Mouse (Mus musculus): ENCODE measurements around the gene 9230102O04Rik. TPM values are rescaled to one million over a fixed set of nuclear protein-coding genes. Genes with fewer than 3 reads are reported as not detected.

9230102O04Rik gene
- total and polyA plus RNA-seq, 3 experiments, result 0.17 TPM; not detected in 2

DNA sequence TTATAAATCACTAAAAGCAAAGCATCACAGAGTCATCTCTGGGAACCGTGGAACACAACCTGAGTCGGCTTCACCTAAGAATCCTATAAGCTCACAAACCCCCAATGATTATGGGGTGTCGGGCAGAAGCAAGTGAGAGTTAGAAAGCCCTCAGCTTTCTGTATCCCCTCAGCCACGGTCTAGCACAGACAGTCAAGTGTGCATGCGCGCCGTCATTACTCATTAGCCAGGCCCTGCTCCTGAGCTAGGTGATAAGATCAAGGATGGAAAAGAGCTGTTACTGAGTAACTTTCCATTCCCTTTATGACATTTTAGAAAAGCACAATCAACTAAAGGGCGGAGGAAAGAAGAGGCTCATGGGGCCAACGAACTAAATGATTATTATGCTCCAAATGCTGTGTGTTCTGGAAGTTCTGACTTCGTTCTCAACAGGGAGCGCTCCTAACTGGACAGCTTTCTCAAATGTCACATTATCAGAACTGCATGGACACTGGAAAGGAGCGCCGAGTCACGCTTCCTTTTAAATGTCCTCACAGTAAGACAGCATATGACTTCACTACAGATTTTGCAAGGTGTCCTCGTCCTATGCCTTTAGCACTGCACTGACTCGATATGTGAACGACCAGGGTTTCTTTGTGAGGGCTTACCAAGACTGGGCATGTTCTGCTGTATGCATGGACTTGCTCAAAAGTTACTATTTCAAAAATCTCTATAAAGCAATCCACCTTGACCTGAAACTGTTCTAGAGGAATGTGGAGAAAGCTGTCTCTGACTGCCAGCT lies 29.5 kb upstream of the 9230102O04Rik start:
- H3K27ac ChIP-seq (ENCODE audit: insufficient read depth, low read depth), result no peak overlapping the region
- no peak for TF ChIP-seq RCOR1 (conservative IDR thresholded peaks at IDR 0.05; ENCODE audit: low read depth, low read length)
- no peak for TF ChIP-seq KAT2A (IDR thresholded peaks at IDR 0.05; ENCODE audit: insufficient replicate concordance, low read length)
- TF ChIP-seq MAZ (IDR thresholded peaks at IDR 0.05; ENCODE audit: low read depth, low read length), result no peak
- TF ChIP-seq GABPA (IDR thresholded peaks at IDR 0.05; ENCODE audit: insufficient replicate concordance, low read depth, low read length), result no peak
- no peak for TF ChIP-seq MAX (IDR thresholded peaks at IDR 0.05; ENCODE audit: low read length)
- no peak for TF ChIP-seq POLR2AphosphoS2 (IDR thresholded peaks at IDR 0.05; ENCODE audit: low read depth, low read length)
- no peak for TF ChIP-seq USF2 (conservative IDR thresholded peaks at IDR 0.05; ENCODE audit: low read depth, low read length)
- no peak for TF ChIP-seq RAD21 (IDR thresholded peaks at IDR 0.05; ENCODE audit: low read depth, low read length)
- in situ Hi-C loops (cut with MboI; ENCODE audit: low pct_ligation_motif_present, low pct_unique_long_range_greater_than_20kb, low sequenced_read_pairs), result no loop called here
- no peaks in the 10 kb centered on the region for H3K27me3 ChIP-seq (replicated peaks)
- no peak for DNase-seq (ENCODE audit: extremely low read depth)
- no peak overlapping the region for H3K4me3 ChIP-seq (replicated peaks in 1 of 3; ENCODE audit: low read depth in 2 of 3, low read length in 2 of 3, poor library complexity in 1 of 3)
- no peaks in the 10 kb centered on the region for H3K9me3 ChIP-seq (replicated peaks; ENCODE audit: low read length)
- dilution Hi-C loops (cut with MboI; ENCODE audit: extremely low pct_ligation_motif_present, extremely low pct_unique_long_range_greater_than_20kb, low sequenced_read_pairs), result no loop called here
- H3K4me1 ChIP-seq (ENCODE audit: control insufficient read depth in 1 of 2, insufficient read depth in 2 of 2), result 0 out of 4 replicates have a peak, but pooled peaks cover 0 to 3% of the 10 kb centered on the region in 2 experiments
- H3K79me2 ChIP-seq (replicated peaks; ENCODE audit: control insufficient read depth, extremely low read depth, insufficient read depth, poor library complexity, severe bottlenecking), result no peaks in the 10 kb centered on the region
- H3K4me2 ChIP-seq (ENCODE audit: insufficient read depth, low read depth, poor library complexity, severe bottlenecking), result no peak overlapping the region
- H3K9ac ChIP-seq (ENCODE audit: insufficient read depth, low read depth), result no peak overlapping the region
- H3K36me3 ChIP-seq (replicated peaks in 1 of 2; ENCODE audit: control insufficient read depth in 1 of 2, insufficient read depth in 1 of 2, low read length in 1 of 2), result peaks cover 25 to 71% of the 10 kb centered on the region in 2 experiments

GRCm38 (mm10) chr2:9917602-9918001 lies 28.3 kb upstream of the 9230102O04Rik start:
- Histone ChIP-seq H3K27ac (ENCODE audit: insufficient read depth, low read depth) (no peak overlapping the region), H3K36me3 (replicated peaks in 1 of 2; ENCODE audit: control insufficient read depth in 1 of 2, insufficient read depth in 1 of 2, low read length in 1 of 2) (peaks cover 25 to 62% of the 10 kb centered on the region in 2 experiments), H3K4me1 (ENCODE audit: control insufficient read depth in 1 of 2, insufficient read depth in 2 of 2) (0 out of 4 replicates have a peak, but pooled peaks cover 0 to 3% of the 10 kb centered on the region in 2 experiments), H3K4me2 (ENCODE audit: insufficient read depth, low read depth, poor library complexity, severe bottlenecking) (no peak overlapping the region), H3K4me3 (replicated peaks in 1 of 3; ENCODE audit: low read depth in 2 of 3, low read length in 2 of 3, poor library complexity in 1 of 3) (no peak overlapping the region), H3K27me3 (replicated peaks) (no peaks in the 10 kb centered on the region), H3K9me3 (replicated peaks; ENCODE audit: low read length) (no peaks in the 10 kb centered on the region), H3K79me2 (replicated peaks; ENCODE audit: control insufficient read depth, extremely low read depth, insufficient read depth, poor library complexity, severe bottlenecking) (no peaks in the 10 kb centered on the region), H3K9ac (ENCODE audit: insufficient read depth, low read depth) (no peak overlapping the region)
- dilution Hi-C loops (cut with MboI; ENCODE audit: extremely low pct_ligation_motif_present, extremely low pct_unique_long_range_greater_than_20kb, low sequenced_read_pairs), result no loop called here
- in situ Hi-C loops (cut with MboI; ENCODE audit: low pct_ligation_motif_present, low pct_unique_long_range_greater_than_20kb, low sequenced_read_pairs), result no loop called here
- no peak for TF ChIP-seq MAX (IDR thresholded peaks at IDR 0.05; ENCODE audit: low read length)
- no peak for TF ChIP-seq SIN3A (IDR thresholded peaks at IDR 0.05; ENCODE audit: low read length)
- no peak for TF ChIP-seq JUND (conservative IDR thresholded peaks at IDR 0.05; ENCODE audit: low read depth, low read length)
- no peak for TF ChIP-seq NELFE (IDR thresholded peaks at IDR 0.05; ENCODE audit: low read depth, low read length)
- TF ChIP-seq CHD2 (IDR thresholded peaks at IDR 0.05; ENCODE audit: low read length), result no peak
- TF ChIP-seq E2F4 (IDR thresholded peaks at IDR 0.05; ENCODE audit: insufficient replicate concordance, low read depth, low read length), result no peak
- TF ChIP-seq GABPA (IDR thresholded peaks at IDR 0.05; ENCODE audit: insufficient replicate concordance, low read depth, low read length), result no peak
- no peak for TF ChIP-seq POLR2A (IDR thresholded peaks at IDR 0.05; ENCODE audit: low read depth, low read length)
- TF ChIP-seq JUN (IDR thresholded peaks at IDR 0.05; ENCODE audit: insufficient read depth, low read depth, low read length), result no peak
- TF ChIP-seq ETS1 (conservative IDR thresholded peaks at IDR 0.05; ENCODE audit: low read depth, low read length), result no peak
- no peak for DNase-seq (ENCODE audit: extremely low read depth)
